Mouse (Mus musculus): ENCODE measurements at regions not wholly inside any gene's neighbourhood (a gene's known extent, or its start where the extent isn't known, plus 50 kb on each side); places are given as distances from the start of the nearest gene placed in this dataset.

GRCm38 (mm10) chr17:68152438-68153120 is 121.0 kb upstream of the L3mbtl4 start:
- TF ChIP-seq EP300 (IDR thresholded peaks at IDR 0.05; ENCODE audit: low read depth), result no peak
- no peak for TF ChIP-seq CTCF (IDR thresholded peaks at IDR 0.05; ENCODE audit: low read depth)
